Mouse (Mus musculus) liver, adult 2 months (tissue): Measurements from ENCODE around the gene Dpm3.

Experiments
- CTCF ChIP-seq: fragments of 200-500 bp; IDR thresholded peaks from 2 replicates; pipeline ENCODE4 v1.5.1; 2011; ENCODE audit warnings: low read depth, low read length, control low read depth
- POLR2A ChIP-seq: fragments of 200-500 bp; IDR thresholded peaks from 2 replicates; pipeline ENCODE4 v1.6.1; 2011; ENCODE audit warnings: low read length, control low read depth; ENCODE audit not compliant: insufficient read depth; ENCODE audit errors: extremely low read depth

GRCm38 (mm10) chr3:89282291-89282643, 23.1 kb downstream of the Dpm3 start:
- no peak for TF ChIP-seq POLR2A
- TF ChIP-seq CTCF = no peak
